Mouse (Mus musculus): ENCODE results near the gene Abca8a.

- TF ChIP-seq CTCF (conservative IDR thresholded peaks at IDR 0.05; ENCODE audit: insufficient read depth, insufficient read length, low read depth, low read length) (no peak), POLR2A (IDR thresholded peaks at IDR 0.05; ENCODE audit: low read depth, low read length) (no peak)
Measured at GRCm38 (mm10) chr11:110072158-110072557, 23.6 kb downstream of the Abca8a start.
